8 mouse cellular contexts compared by ENCODE assay signal in genomic region chr3:27859161-27859561, GRCm38 (mm10). TPM values are rescaled to one million over a fixed set of nuclear protein-coding genes. Genes with fewer than 3 reads are reported as not detected.
DNase-seq lines count a peak whose midpoint lies in the region; ATAC-seq and TF ChIP-seq lines count a peak whose summit lies in the region.

No protein-coding gene starts in this region.

- 4% methylated on average over 5 of the region's 5 CpGs for WGBS in hindbrain, embryonic 15.5 days
- WGBS in lung, adult 2 months, result 16% methylated on average over 5 of the region's 5 CpGs

- H3K4me3 ChIP-seq in hindbrain, embryonic 15.5 days, result no peak overlapping the region
- H3K4me3 ChIP-seq in lung, adult 2 months (replicated peaks; ENCODE audit: extremely low read depth, low read depth, low read length), result peak overlapping the region; percentile 62

- DNase-seq in Muller cell, postnatal 12 days (ENCODE audit: inconsistent ontology term), result peak; percentile 76
- DNase-seq in embryo, embryonic 11.5 days (ENCODE audit: low read depth, low spot score), result peak; percentile 34
- DNase-seq in lung, adult 2 months, result peak; percentile 33
- DNase-seq in testis, postnatal 10 days (ENCODE audit: low spot score), result peak; percentile 35
- no peak for DNase-seq in layer of hippocampus, postnatal 25 days (ENCODE audit: extremely low spot score in 1 of 2, low spot score in 1 of 2)
- no peak for DNase-seq in urinary bladder, postnatal 10 days (ENCODE audit: low spot score)
- no peak for DNase-seq in thymus, postnatal 0 days (ENCODE audit: low spot score)

- H3K9ac ChIP-seq in hindbrain, embryonic 15.5 days, result no peak overlapping the region

- H3K9me3 ChIP-seq in hindbrain, embryonic 15.5 days, result no peaks in the 10 kb centered on the region

- H3K27ac ChIP-seq in hindbrain, embryonic 15.5 days (replicated peaks), result 0 out of 2 replicates have a peak overlapping the region, but pooled peaks have one; percentile 7

- no peak overlapping the region for H3K4me2 ChIP-seq in hindbrain, embryonic 15.5 days

- H3K36me3 ChIP-seq in hindbrain, embryonic 15.5 days, result no peaks in the 10 kb centered on the region

- TF ChIP-seq POLR2A in lung, adult 2 months (IDR thresholded peaks at IDR 0.05; ENCODE audit: borderline replicate concordance, extremely low read depth, low read depth, low read length), result no peak

- H3K27me3 ChIP-seq in hindbrain, embryonic 15.5 days, result no peaks in the 10 kb centered on the region

- peaks cover 36% of the 10 kb centered on the region for H3K4me1 ChIP-seq in hindbrain, embryonic 15.5 days (replicated peaks)
- peaks cover 14% of the 10 kb centered on the region for H3K4me1 ChIP-seq in lung, adult 2 months (ENCODE audit: control insufficient read depth, insufficient read depth, low read length)

- no peak for ATAC-seq in hindbrain, embryonic 15.5 days (ENCODE audit: low FRiP score, low read depth)

- no peak for TF ChIP-seq CTCF in lung, adult 2 months (IDR thresholded peaks at IDR 0.05; ENCODE audit: insufficient read depth, low read length)

RNA-seq across cellular contexts. Expression of gene Tmem212, which starts 37.0 kb away (rescaled TPM):
- polyA plus RNA-seq in hindbrain, embryonic 15.5 days (2015; fragmentation: Nextera tagmentation; extraction: Ambion mirVana), result not detected in 2 replicates
- polyA plus RNA-seq in lung, adult 2 months (2012; rRNA removed), result 68.4 and 95.7 TPM in 2 replicates
- total RNA-seq in layer of hippocampus, postnatal 25 days (2021), result 1 to 10 TPM; 1.2 to 1.8 TPM
- polyA plus RNA-seq in thymus, postnatal 0 days (2015; fragmentation: Nextera tagmentation; extraction: Ambion mirVana), result 1.2 and 1.3 TPM in 2 replicates

Comparison
In these comparisons a context has a peak if more than half of its experiments do, and no peak if none do; other contexts are left out.
1. DNase-seq: peak in Muller cell, postnatal 12 days (single experiment), embryo, embryonic 11.5 days (single experiment), lung, adult 2 months (single experiment) and testis, postnatal 10 days (single experiment); none in layer of hippocampus, postnatal 25 days (0 of 2), urinary bladder, postnatal 10 days (single experiment) and thymus, postnatal 0 days (single experiment).
2. RNA of gene Tmem212, which starts 37.0 kb away (polyA plus RNA-seq): 68.4 to 95.7 TPM in lung, adult 2 months; 1.2 to 1.3 TPM in thymus, postnatal 0 days and not detected in hindbrain, embryonic 15.5 days; every median in the first group is over 10 times any median in the second.